Mouse (Mus musculus) brain, adult 2 months (tissue): ENCODE results near the gene Slc2a4.
"Not testable (repeated sequence)": the region's sequence is repeated elsewhere in the genome, so short reads cannot be mapped to it uniquely, and the experiment has no call there.

Source experiments
- DNase-seq: peaks from one replicate; pipeline ENCODE4 v3.0.0; 2011; ENCODE audit warnings: low read depth, low spot score

Gene Slc2a4

DNA sequence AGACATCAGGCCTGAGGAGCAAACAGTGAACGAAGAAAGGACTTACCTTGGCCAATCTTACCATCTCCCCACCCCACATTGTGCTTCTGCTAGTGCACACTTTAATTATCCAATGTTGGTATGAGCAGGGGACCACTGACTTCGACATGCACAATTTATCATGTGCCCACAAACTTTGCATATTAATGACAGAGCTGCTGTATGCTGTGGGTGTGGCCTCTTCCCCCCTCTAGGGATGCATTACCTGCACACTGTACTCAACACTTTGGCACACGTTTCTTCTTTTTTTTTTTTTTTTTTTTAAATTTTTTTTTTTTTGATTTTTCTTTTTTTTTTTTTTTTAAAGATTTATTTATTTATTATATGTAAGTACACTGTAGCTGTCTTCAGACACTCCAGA lies 22.8 kb upstream of the Slc2a4 start:
- DNase-seq = no peak

DNA sequence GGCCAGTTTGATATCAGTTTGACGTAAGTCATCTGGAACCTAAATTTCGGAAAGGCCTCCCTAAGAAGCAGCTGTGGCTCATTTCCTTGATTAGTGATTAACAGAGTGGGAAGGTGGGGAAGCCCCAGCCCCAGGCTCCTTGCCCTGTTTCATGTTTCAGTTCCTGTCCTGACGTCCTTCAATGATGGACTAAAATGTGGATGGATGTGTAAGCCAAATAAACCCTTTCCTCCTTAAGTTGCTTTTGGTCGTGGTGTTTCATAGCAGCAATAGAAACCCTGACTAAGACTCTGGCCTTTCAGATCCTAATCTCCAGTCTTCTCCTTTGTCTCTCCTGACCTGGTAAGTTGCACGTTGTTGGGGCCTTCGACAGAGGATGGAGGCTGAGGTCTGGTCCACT lies 22.2 kb upstream of the Slc2a4 start:
- no peak for DNase-seq

GRCm38 (mm10) chr11:69968793-69969192 lies 20.8 kb upstream of the Slc2a4 start:
- no peak for DNase-seq

GRCm38 (mm10) chr11:69966860-69967517 lies 19.0 kb upstream of the Slc2a4 start:
- DNase-seq = no peak

DNA sequence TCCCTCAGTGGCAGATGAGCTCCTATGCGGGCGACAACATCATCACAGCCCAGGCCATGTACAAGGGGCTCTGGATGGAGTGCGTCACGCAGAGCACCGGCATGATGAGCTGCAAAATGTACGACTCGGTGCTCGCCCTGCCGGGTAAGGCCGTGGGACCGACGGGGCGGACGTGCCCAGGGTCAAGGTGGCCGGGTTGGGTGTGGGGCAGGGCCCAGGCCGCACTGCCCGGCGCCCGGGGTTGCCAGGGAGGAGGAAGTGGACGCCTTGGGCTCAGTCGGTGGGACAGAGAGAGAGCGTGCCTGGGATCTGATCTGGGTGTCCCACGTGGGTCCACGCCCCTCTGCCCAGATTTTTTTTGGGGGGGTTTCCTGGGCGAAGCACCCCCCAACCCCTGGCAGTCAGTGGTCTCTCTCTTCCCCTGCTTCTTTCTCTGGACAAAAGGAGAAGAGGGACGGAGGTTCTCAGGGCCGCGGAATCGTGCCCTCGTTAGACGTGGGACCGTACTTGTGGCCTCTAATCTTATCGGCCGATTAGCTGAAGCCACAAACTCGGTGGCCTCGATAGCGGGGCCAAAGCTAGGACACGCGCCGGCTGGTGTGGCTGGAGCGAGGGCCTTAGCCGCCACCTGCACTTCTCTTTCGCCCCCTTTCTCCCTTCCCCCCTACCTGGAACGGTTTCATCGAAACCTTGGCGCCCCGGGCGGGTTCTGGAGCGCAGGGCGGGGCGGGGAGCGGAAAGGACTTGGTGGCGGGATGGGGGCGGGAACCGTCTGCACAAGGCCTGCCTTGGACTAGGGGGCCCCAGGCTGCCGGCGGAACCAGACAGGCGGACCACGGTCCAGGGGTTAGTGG lies 18.2 kb upstream of the Slc2a4 start:
- DNase-seq = no peak

DNA sequence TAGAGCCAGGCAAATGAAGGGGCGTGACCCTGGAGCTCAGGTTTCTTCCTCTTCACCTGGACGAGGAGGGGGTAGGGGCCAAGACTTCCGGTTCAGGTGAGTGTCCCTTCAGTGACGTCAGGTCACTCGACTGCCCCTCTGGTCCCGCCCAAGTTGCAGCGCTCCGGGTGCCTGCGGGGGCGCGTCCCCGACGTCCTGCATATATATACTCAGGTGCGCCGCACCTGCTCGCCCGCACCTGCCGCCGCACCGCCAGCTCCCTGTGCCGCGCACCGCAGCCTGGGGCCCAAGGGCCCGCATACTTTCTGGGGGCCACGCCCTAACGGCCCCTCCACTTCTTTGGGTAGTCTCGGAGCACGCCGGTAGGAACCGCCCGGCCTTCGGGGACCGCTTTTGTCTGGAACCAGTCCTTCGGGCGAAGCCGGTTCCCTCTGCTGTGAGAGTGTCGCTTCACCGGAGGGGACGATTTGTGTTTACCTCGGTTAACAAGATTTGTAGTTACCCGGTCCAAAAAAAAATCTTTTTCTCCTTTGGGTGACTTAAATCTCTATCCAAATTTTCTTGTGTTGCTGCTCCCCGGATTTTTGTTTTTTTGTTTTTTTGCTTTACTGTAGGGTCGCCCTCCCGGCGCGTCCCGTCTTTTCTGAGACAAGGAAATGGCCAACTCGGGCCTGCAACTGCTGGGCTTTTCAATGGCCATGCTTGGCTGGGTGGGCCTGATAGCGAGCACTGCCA lies 17.4 kb upstream of the Slc2a4 start:
- no peak for DNase-seq

DNA sequence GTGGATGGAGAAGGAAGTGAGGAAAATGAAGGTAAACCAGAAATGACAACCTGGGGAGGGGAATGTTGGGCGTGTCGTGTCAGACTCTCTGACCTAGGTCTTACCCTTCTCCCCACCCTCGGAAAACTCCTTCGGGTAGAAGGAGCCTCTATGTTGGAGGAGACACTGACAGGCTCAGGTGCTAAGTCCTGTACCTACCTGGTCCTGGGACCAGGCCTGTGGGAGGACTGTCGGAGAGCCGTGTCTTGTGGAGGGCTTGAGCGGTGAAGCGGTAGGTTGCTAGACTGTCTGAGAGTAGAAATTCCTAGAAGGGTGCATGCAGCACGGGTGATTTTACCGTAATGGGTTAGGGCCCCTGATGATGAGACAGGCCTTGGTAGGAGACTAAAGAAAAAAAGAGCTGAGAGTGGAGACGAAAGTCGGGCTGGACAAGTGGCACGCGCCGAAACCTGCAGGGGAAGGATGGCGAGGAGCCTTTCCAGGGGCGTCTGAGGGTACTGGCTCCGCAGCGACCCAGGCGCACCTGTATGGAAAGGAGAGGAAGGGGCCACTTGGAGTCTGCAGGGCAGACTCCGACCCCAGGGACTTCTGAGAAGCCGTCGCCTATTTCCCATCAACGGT lies 16.8 kb upstream of the Slc2a4 start, which contains the start of gene Cldn7:
Cldn7 (plus strand) TSS at position 130 of the 621 bp plus-strand sequence.
- DNase-seq = no peak

- DNase-seq = no peak
Measured at GRCm38 (mm10) chr11:69961841-69962240, 13.9 kb upstream of the Slc2a4 start.

- DNase-seq = no peak
Measured at GRCm38 (mm10) chr11:69960616-69961015, 12.6 kb upstream of the Slc2a4 start.

- DNase-seq = no peak
Measured at GRCm38 (mm10) chr11:69956218-69956617, 8.2 kb upstream of the Slc2a4 start.

- DNase-seq = not testable (repeated sequence)
Measured at GRCm38 (mm10) chr11:69955618-69956017, 7.6 kb upstream of the Slc2a4 start.

DNA sequence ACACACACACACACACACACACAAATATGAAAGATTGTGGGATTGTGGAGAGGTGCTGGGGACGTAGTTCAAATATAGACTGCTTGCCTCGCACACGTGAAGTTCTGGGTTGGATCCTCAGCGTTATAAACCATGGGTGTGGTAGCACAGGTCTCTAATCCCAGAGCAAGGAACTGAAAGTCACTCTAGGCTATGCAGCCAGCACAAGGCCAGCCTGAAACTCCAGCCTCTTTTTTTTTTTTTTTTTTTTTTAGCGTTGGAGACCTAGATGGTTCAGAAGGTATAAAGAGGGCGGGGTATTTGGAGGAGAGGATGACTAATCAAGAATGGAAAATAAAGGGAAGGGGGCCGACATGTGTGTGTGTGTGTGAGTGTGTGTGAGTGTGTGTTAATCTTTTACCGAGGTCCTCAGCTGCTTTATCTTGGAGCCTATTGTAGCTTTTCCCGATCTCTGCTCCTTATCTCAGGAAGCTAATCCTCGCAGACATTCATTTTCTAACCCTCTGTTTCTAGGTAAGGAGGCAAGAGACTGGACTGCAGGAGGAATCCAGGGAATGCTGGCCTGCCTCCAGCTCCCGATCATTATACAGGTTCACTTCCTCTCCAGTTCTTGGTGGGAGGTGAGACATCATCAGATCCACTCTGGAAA lies 5.4 kb upstream of the Slc2a4 start:
- no peak for DNase-seq

DNA sequence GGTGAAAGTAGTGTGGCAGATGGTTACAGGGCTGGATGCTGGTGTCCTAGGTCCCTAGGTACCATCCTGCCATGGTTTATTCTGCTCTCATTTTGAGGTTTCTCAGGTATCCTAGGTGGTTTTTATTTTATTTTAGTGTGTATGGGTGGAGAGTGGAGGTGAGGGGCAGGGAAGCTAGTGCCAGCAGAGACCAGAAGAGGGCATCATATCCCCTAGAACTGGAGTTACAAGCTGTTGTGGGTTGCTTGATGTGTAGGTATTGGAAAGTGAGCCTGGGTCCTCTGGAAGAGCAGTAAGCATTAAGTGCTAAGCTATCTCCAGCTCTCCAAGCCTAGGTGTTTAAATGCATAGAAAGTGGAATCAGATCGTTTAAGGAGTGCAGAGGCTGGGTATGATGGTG lies 4.3 kb upstream of the Slc2a4 start:
- DNase-seq = no peak

GRCm38 (mm10) chr11:69950807-69951459 lies 2.9 kb upstream of the Slc2a4 start:
- peak; percentile 48 for DNase-seq

DNA sequence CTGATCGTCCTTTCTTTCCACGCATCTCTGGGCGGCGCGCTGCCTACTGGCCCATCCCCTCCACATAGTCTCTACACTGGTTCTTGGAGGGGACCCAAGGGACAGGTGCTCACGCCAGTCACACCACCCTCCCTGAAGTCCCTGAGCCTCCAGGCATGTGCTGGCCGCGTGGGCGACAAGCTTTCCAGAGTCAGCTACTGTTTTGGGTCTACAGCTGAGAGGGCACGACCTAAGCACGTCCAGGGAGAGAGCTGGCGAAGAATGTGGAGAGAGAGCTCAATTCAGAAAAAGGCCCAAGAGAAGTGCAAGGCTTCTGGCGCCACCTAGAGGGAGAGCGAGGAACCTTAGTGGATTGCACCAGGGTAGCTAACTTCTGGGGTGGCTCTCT lies 769 bp upstream of the Slc2a4 start:
- peak; percentile 81 for DNase-seq

- no peak for DNase-seq
Measured at GRCm38 (mm10) chr11:69947337-69948065, 487 bp downstream of the Slc2a4 start.

GRCm38 (mm10) chr11:69945997-69946891 lies 1.7 kb downstream of the Slc2a4 start:
- DNase-seq = no peak

DNA sequence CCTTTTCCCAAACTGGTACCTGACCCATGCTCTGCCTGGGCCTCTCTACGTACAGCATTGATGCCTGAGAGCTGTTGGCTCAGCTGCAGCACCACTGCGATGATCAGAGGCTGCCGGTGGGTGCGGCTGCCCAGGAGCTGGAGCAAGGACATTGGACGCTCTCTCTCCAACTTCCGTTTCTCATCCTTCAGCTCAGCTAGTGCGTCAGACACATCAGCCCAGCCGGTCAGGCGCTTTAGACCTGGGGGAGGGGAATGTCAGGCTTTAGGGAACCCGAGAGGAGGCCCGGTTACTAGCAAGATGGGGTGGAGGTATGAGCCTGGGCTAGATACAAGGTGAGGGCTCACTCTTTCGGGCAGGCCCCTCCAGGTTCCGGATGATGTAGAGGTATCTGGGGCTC lies 2.8 kb downstream of the Slc2a4 start:
- no peak for DNase-seq

DNA sequence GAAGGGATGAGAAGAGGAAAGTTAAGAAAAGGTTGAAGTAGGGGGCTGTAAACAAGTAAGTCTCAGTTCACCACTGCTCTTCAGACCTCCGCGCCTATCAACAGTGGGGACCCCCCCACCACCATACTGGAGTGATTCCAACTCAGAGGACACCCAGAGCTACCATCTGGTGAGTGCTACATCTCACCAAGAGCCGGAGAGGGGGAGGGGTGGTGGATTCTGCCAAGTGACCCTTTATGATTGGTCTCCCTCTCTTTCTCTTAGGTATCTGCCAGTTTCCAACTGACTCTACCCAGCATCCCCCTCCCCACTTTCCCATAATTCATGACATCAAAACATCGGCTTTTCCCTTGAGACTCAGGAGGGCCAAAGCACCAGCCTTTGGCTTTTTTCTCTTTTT lies 7.0 kb downstream of the Slc2a4 start:
- DNase-seq = no peak
